Mouse (Mus musculus) gastrocnemius, adult 2 months (tissue): ENCODE measurements at regions not wholly inside any gene's neighbourhood (a gene's known extent, or its start where the extent isn't known, plus 50 kb on each side); places are given as distances from the start of the nearest gene placed in this dataset.

Source experiments
- DNase-seq: peaks from one replicate; pipeline ENCODE4 v3.0.0; 2022
- H3K27ac ChIP-seq: fragments of 200-600 bp; 2 replicates; pipeline ENCODE4 v1.8.1; 2022; ENCODE audit warnings: mild to moderate bottlenecking
- H3K4me3 ChIP-seq: fragments of 200-600 bp; 2 replicates; pipeline ENCODE4 v1.8.1; 2022; ENCODE audit warnings: mild to moderate bottlenecking, moderate library complexity
- CTCF ChIP-seq: fragments of 200-600 bp; IDR thresholded peaks from 2 replicates; pipeline ENCODE4 v1.8.1; 2022; ENCODE audit warnings: antibody characterized with exemption, mild to moderate bottlenecking, moderate library complexity
- intact Hi-C: fragments of 180-260 bp; cut with DNase I; formaldehyde crosslinking; loops from one replicate; pipeline ENCODE4 v1.15.1; 2025

DNA sequence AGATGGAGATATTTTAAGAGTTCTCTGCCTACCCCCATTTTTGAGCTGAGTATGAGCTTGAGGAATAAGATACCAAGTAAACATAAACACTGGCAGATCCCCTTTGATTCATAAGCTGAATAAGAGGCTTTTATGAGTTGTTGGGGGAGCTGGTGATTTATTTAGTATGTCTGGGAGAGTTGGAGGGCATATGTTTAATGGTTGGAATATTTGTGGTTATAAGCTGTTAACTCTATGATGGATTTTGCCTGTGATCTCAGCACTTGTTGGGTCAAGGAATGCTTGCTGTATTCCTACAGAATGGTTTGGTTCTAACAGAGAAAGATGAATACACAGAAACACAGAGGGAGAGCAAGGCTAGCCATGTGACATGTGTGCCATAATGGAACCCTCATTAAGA lies 132.1 kb upstream of the Inhba start:
- H3K4me3 ChIP-seq: no peak overlapping the region
- H3K27ac ChIP-seq: no peak overlapping the region
- intact Hi-C loops: no loop called here
- no peak for TF ChIP-seq CTCF
- no peak for DNase-seq

- TF ChIP-seq CTCF: no peak
- Histone ChIP-seq H3K4me3 (no peak overlapping the region), H3K27ac (no peak overlapping the region)
- no peak for DNase-seq
- intact Hi-C loops: no loop called here
Measured at GRCm38 (mm10) chr13:15890794-15891193, 120.9 kb upstream of the Inhba start.

DNA sequence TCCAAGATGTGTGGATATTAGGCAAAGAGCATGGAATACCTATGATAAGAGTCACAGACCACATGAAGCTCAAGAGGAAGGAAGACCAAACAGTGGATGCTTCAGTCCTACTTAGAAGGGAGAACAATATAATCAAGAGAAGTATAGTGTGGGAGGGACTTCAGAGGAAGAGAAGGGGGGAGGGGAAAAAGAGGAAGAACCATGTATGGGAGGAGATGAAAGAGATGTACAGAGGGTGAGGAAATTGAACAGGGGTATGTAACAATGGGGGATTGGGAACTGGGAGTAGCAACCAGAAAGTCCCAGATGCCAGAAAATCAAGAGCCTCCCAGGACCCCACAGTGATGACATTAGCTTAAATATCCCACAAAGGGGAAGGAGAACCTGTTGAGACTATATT lies 120.2 kb upstream of the Inhba start:
- intact Hi-C loops: no loop called here
- TF ChIP-seq CTCF: no peak
- no peak overlapping the region for H3K4me3 ChIP-seq
- H3K27ac ChIP-seq: no peak overlapping the region
- DNase-seq: no peak

- Histone ChIP-seq H3K4me3 (no peak overlapping the region), H3K27ac (no peak overlapping the region)
- no peak for TF ChIP-seq CTCF
- no peak for DNase-seq
- intact Hi-C loops: no loop called here
Measured at GRCm38 (mm10) chr13:15898201-15898600, 113.5 kb upstream of the Inhba start.

GRCm38 (mm10) chr13:15901710-15902675 lies 109.7 kb upstream of the Inhba start:
- no peak overlapping the region for H3K4me3 ChIP-seq
- DNase-seq: no peak
- TF ChIP-seq CTCF: no peak

GRCm38 (mm10) chr13:15907806-15908205 lies 103.8 kb upstream of the Inhba start:
- DNase-seq: no peak
- H3K27ac ChIP-seq: no peak overlapping the region
- no peak for TF ChIP-seq CTCF
- intact Hi-C loops: no loop called here
- no peak overlapping the region for H3K4me3 ChIP-seq

More at GRCm38 (mm10) chr13:15901710-15902675, 109.7 kb upstream of the Inhba start:
- H3K27ac ChIP-seq: no peak overlapping the region
- intact Hi-C loops: no loop called here

GRCm38 (mm10) chr13:15910578-15910977 lies 101.1 kb upstream of the Inhba start:
- intact Hi-C loops: no loop called here
- Histone ChIP-seq H3K27ac (no peak overlapping the region), H3K4me3 (no peak overlapping the region)
- DNase-seq: no peak
- no peak for TF ChIP-seq CTCF

DNA sequence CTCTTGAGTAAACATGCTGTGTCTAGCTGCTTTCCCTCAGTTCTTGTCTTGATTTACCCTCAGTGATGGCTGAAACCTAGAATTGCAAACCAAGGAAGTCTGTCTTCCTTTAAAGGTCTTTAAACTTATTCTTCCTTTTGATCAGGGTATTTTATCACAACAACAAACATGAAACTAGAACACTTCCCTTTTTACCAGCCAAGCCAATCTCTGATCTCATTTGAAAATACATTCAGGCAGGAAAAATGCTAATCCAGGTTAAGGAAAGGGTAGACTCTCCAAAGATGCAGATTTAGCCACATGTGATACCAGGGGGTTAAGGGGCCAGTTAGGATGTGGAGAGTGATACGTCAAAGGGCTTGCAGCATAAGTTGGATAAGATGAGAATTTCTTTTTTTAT lies 100.4 kb upstream of the Inhba start:
- Histone ChIP-seq H3K4me3 (no peak overlapping the region), H3K27ac (no peak overlapping the region)
- DNase-seq: no peak
- TF ChIP-seq CTCF: no peak
- intact Hi-C loops: no loop called here

- Histone ChIP-seq H3K27ac (no peak overlapping the region), H3K4me3 (no peak overlapping the region)
- no peak for TF ChIP-seq CTCF
- DNase-seq: no peak
- intact Hi-C loops: no loop called here
Measured at GRCm38 (mm10) chr13:15914270-15914669, 97.4 kb upstream of the Inhba start.

DNA sequence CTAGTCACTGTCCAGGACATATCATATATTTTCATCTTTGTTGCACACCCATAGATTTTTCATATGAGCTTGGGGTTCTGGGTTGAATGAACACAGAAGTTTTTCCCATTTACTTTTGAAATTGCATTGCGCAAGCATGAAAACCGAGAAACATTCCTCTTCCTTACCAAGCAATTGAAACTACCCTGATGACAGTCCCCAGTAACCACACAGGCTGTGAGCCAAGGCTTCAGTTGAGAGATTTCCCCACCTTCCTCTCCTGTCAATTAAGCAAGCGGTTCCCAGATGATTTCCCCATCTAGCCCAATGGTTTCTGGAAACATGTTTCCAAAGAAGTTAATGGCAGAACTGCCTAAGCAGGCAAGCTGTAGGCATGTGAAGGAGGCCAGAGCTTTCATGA lies 81.8 kb upstream of the Inhba start:
- H3K27ac ChIP-seq: no peak overlapping the region
- TF ChIP-seq CTCF: no peak
- intact Hi-C loops: no loop called here

DNA sequence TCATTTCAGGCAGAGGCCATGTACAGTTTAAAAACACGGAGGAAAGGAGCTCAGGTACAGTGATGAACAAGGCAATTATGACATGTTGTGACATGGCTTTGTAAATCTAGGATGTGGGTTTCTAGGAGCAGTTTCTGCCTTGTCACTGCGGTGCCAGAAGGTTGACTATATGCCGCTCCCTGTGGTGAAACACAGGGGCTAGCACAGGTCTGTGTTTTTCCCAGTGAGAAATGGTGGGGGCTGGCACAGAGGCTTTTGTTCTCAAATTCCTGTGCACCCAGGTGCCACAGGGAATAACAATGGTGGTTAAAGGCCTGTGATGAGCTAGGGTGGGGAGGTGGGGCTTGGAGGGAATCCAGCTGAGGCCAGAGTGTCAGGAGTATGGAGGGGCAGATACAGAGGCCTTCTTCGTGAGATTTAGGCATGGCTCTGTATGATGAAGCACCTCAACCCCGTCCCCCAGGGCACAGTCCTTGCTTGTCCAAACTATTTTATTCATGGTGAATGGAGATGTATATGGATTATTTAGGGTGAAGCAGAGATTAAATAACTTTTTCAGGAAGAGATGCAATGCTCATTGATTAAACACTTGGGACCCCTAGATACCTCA lies 80.0 kb upstream of the Inhba start:
- intact Hi-C loops: no loop called here
- TF ChIP-seq CTCF: no peak
- Histone ChIP-seq H3K27ac (no peak overlapping the region), H3K4me3 (no peak overlapping the region)
- no peak for DNase-seq

More for the DNA sequence above, 81.8 kb upstream of the Inhba start:
- no peak overlapping the region for H3K4me3 ChIP-seq
- DNase-seq: no peak

- intact Hi-C loops: no loop called here
- no peak overlapping the region for H3K4me3 ChIP-seq
- TF ChIP-seq CTCF: no peak
- no peak for DNase-seq
- H3K27ac ChIP-seq: no peak overlapping the region
Measured at GRCm38 (mm10) chr13:15935689-15936088, 76.0 kb upstream of the Inhba start.

- intact Hi-C loops: no loop called here
- TF ChIP-seq CTCF: no peak
- H3K4me3 ChIP-seq: no peak overlapping the region
- DNase-seq: no peak
- H3K27ac ChIP-seq: no peak overlapping the region
Measured at GRCm38 (mm10) chr13:15936109-15936508, 75.5 kb upstream of the Inhba start.
